Mouse (Mus musculus) liver, embryonic 16.5 days (tissue): ENCODE data around the gene Ss18l1. TPM values are rescaled to one million over a fixed set of nuclear protein-coding genes. Genes with fewer than 3 reads are reported as not detected.

Experiments used
- ATAC-seq: fragments of 200-750 bp; cut with Nextera tagmentation; 2 replicates; pipeline ENCODE4 v1.8.0; 2017; ENCODE audit warnings: low read depth, mild to moderate bottlenecking, moderate number of reproducible peaks, moderate library complexity
- H3K27ac ChIP-seq: fragments of 300-500 bp; sonication (generic); 2 replicates; pipeline ENCODE4 v1.5.1; 2014; ENCODE audit warnings: mild to moderate bottlenecking, low read length
- H3K27me3 ChIP-seq: fragments of 300-500 bp; sonication (generic); 2 replicates; pipeline ENCODE4 v1.6.1; 2014; ENCODE audit warnings: low read depth, low read length, mixed read lengths; ENCODE audit not compliant: control insufficient read depth, insufficient read depth
- H3K36me3 ChIP-seq: fragments of 300-500 bp; sonication (generic); 2 replicates; pipeline ENCODE4 v1.6.1; 2014; ENCODE audit warnings: mild to moderate bottlenecking; ENCODE audit not compliant: control insufficient read depth, insufficient read depth
- H3K4me1 ChIP-seq: fragments of 300-500 bp; sonication (generic); 2 replicates; pipeline ENCODE4 v1.6.1; 2014; ENCODE audit warnings: low read depth, low read length, mixed read lengths; ENCODE audit not compliant: control insufficient read depth
- H3K4me2 ChIP-seq: fragments of 300-500 bp; sonication (generic); 2 replicates; pipeline ENCODE4 v1.6.1; 2014; ENCODE audit warnings: low read depth, low read length, mixed read lengths
- H3K4me3 ChIP-seq: fragments of 300-500 bp; sonication (generic); 2 replicates; pipeline ENCODE4 v1.5.1; 2014; ENCODE audit warnings: low read depth, mild to moderate bottlenecking, low read length
- H3K9ac ChIP-seq: fragments of 300-500 bp; sonication (generic); 2 replicates; pipeline ENCODE4 v1.6.1; 2014; ENCODE audit warnings: low read depth, low read length
- H3K9me3 ChIP-seq: fragments of 300-500 bp; sonication (generic); replicated peaks from 2 replicates; pipeline ENCODE4 v1.6.1; 2016; ENCODE audit warnings: low read length; ENCODE audit not compliant: control insufficient read depth
- WGBS: fragments of 180-500 bp; shearing (Covaris S2); extraction: QIAGEN DNeasy Blood & Tissue Kit; methylation state at CpG from one replicate; pipeline ENCODE4 v1.1.7; 2014; ENCODE audit not compliant: insufficient replicate concordance; 5-methylcytosine and 5-hydroxymethylcytosine counted together
- polyA plus RNA-seq: library from polyadenylated mRNA; unstranded; fragments of >200 nt; fragmentation: Nextera tagmentation; extraction: Ambion mirVana; gene quantifications from 2 replicates; pipeline ENCODE4 v1.2.1, GENCODE M21; 2015

Ss18l1 gene
- polyA plus RNA-seq, 1 experiment from 2014 or later: 1.1 TPM

DNA sequence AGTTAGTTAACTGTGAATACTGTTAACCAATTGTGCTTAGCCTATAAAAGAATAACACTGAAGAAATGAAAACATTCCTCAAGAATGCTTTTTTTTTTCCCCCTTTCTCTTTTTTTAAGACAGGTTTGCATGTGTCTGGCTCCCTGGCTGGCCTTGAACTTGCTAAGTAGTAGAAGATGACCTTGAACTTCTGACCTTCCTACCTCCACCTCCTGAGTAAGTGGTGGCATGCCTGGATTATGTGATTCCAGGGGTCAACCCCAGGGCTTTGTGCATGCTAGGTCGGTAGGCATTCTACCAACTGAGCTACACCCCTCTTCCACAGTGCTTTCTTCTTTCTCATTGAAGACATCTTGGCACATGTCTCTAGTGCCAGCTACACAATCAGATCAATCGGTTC is 29.4 kb downstream of the Ss18l1 start:
- no peak for ATAC-seq
- H3K4me2 ChIP-seq: no peak overlapping the region
- H3K9ac ChIP-seq: no peak overlapping the region
- peaks cover 6% of the 10 kb centered on the region for H3K4me1 ChIP-seq
- 72% methylated on average over 2 of the region's 2 CpGs for WGBS
- no peaks in the 10 kb centered on the region for H3K36me3 ChIP-seq
- no peak overlapping the region for H3K27ac ChIP-seq
- no peaks in the 10 kb centered on the region for H3K9me3 ChIP-seq
- H3K4me3 ChIP-seq: no peak overlapping the region
- H3K27me3 ChIP-seq: no peaks in the 10 kb centered on the region

DNA sequence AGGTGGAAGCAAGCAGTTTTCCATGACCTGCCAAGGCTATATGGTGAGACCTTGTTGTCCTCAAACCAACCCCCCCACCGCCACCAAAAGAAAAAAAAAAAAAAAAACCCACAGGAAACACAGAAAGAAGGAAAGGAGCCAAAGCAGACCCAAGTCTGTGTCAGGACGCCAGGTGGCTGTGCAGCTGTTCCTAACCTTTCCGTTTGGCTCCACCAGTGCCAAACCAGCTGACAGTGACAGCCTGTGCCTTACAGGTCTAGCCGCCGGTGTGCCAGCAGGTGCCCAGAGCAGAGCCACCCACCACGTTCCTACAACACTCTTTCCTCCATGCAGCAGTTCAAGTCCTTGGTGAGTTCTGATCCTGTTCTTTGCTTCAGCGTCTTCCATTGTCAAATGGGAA is 30.6 kb downstream of the Ss18l1 start:
- no peaks in the 10 kb centered on the region for H3K27me3 ChIP-seq
- no peaks in the 10 kb centered on the region for H3K9me3 ChIP-seq
- H3K27ac ChIP-seq: no peak overlapping the region
- peaks cover 6% of the 10 kb centered on the region for H3K4me1 ChIP-seq
- no peak overlapping the region for H3K9ac ChIP-seq
- WGBS: 79% methylated on average over 7 of the region's 7 CpGs
- no peaks in the 10 kb centered on the region for H3K36me3 ChIP-seq
- no peak overlapping the region for H3K4me3 ChIP-seq
- no peak for ATAC-seq
- H3K4me2 ChIP-seq: no peak overlapping the region

DNA sequence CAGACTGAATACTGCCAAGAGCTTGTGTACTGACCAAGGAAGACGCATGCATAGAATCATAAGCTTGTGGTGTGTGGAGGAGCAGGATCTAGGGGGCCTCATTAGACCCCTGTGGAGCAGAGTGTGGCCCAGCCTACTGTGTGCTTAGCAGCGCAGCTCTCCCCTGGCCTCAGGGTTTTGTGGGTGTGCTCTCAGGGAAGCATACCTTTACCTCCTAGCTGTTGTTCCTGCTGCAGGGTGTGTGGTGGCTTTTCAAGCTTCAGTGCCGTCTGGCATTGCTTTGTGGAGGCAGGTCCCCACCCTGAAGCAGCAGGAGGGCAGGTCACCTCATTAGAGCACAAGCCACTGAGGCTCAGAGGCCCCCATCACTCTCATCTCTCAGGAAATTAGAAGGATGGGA is 35.3 kb downstream of the Ss18l1 start:
- Histone ChIP-seq H3K27ac (no peak overlapping the region), H3K27me3 (no peaks in the 10 kb centered on the region), H3K4me3 (no peak overlapping the region), H3K4me1 (no peaks in the 10 kb centered on the region), H3K36me3 (no peaks in the 10 kb centered on the region), H3K9ac (no peak overlapping the region), H3K4me2 (no peak overlapping the region), H3K9me3 (no peaks in the 10 kb centered on the region)
- ATAC-seq: no peak
- 70% methylated on average over 3 of the region's 3 CpGs for WGBS

DNA sequence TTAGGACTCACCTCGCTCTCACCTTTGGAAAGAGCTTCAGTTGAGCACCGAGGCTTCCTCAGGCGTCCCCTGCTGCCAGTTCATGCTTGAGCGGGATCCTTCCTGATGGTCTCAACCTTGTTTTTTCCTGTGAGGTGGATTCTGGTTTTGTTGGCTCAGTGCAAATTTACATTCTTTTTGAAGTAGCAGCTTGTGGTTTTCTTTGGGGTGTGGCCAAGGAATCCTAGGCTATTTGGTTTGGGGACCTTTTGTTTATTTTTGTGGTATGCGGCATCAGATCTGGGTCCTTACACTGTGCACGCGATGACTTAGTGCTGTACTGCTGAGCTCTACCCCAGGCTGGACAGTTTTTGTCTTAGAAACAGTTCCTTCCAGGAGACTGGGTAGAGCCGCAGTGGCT is 38.4 kb downstream of the Ss18l1 start:
- H3K9ac ChIP-seq: no peak overlapping the region
- no peak overlapping the region for H3K27ac ChIP-seq
- no peaks in the 10 kb centered on the region for H3K27me3 ChIP-seq
- 77% methylated on average over 8 of the region's 8 CpGs for WGBS
- ATAC-seq: no peak
- H3K4me1 ChIP-seq: no peaks in the 10 kb centered on the region
- H3K36me3 ChIP-seq: no peaks in the 10 kb centered on the region
- no peaks in the 10 kb centered on the region for H3K9me3 ChIP-seq
- no peak overlapping the region for H3K4me2 ChIP-seq
- no peak overlapping the region for H3K4me3 ChIP-seq

GRCm38 (mm10) chr2:180083063-180083462 is 40.8 kb downstream of the Ss18l1 start:
- H3K27ac ChIP-seq: no peak overlapping the region
- H3K36me3 ChIP-seq: no peaks in the 10 kb centered on the region
- no peaks in the 10 kb centered on the region for H3K4me1 ChIP-seq
- H3K4me2 ChIP-seq: no peak overlapping the region
- 79% methylated on average over 10 of the region's 10 CpGs for WGBS
- no peak for ATAC-seq
- H3K4me3 ChIP-seq: no peak overlapping the region
- H3K27me3 ChIP-seq: no peaks in the 10 kb centered on the region
- no peaks in the 10 kb centered on the region for H3K9me3 ChIP-seq
- H3K9ac ChIP-seq: no peak overlapping the region

- no peak overlapping the region for H3K4me3 ChIP-seq
- 55% methylated on average over 3 of the region's 3 CpGs for WGBS
- H3K27me3 ChIP-seq: no peaks in the 10 kb centered on the region
- no peaks in the 10 kb centered on the region for H3K9me3 ChIP-seq
- H3K4me2 ChIP-seq: no peak overlapping the region
- no peaks in the 10 kb centered on the region for H3K36me3 ChIP-seq
- ATAC-seq: no peak
- H3K9ac ChIP-seq: no peak overlapping the region
- no peak overlapping the region for H3K27ac ChIP-seq
- H3K4me1 ChIP-seq: no peaks in the 10 kb centered on the region
Measured at GRCm38 (mm10) chr2:180084565-180084964, 42.3 kb downstream of the Ss18l1 start.

GRCm38 (mm10) chr2:180085926-180086636 is 43.8 kb downstream of the Ss18l1 start:
- Histone ChIP-seq H3K4me3 (no peak overlapping the region), H3K4me2 (no peak overlapping the region), H3K27ac (no peak overlapping the region), H3K9me3 (no peaks in the 10 kb centered on the region), H3K36me3 (no peaks in the 10 kb centered on the region), H3K27me3 (no peaks in the 10 kb centered on the region), H3K4me1 (no peaks in the 10 kb centered on the region), H3K9ac (no peak overlapping the region)
- ATAC-seq: no peak
- 71% methylated on average over 16 of the region's 16 CpGs for WGBS

- Histone ChIP-seq H3K27ac (no peak overlapping the region), H3K4me1 (no peaks in the 10 kb centered on the region), H3K4me2 (no peak overlapping the region), H3K9ac (no peak overlapping the region), H3K36me3 (no peaks in the 10 kb centered on the region), H3K4me3 (no peak overlapping the region), H3K27me3 (no peaks in the 10 kb centered on the region), H3K9me3 (no peaks in the 10 kb centered on the region)
- no peak for ATAC-seq
- WGBS: 58% methylated on average over 5 of the region's 5 CpGs
Measured at GRCm38 (mm10) chr2:180086637-180087027, 44.3 kb downstream of the Ss18l1 start.

- Histone ChIP-seq H3K9me3 (no peaks in the 10 kb centered on the region), H3K36me3 (no peaks in the 10 kb centered on the region), H3K4me2 (no peak overlapping the region), H3K9ac (no peak overlapping the region), H3K27me3 (no peaks in the 10 kb centered on the region), H3K27ac (no peak overlapping the region), H3K4me3 (no peak overlapping the region), H3K4me1 (no peaks in the 10 kb centered on the region)
- ATAC-seq: no peak
- 81% methylated on average over 4 of the region's 4 CpGs for WGBS
Measured at GRCm38 (mm10) chr2:180087472-180087871, 45.2 kb downstream of the Ss18l1 start.
